Mouse (Mus musculus): ENCODE results near the gene Trpv1.

The Trpv1 gene

DNA sequence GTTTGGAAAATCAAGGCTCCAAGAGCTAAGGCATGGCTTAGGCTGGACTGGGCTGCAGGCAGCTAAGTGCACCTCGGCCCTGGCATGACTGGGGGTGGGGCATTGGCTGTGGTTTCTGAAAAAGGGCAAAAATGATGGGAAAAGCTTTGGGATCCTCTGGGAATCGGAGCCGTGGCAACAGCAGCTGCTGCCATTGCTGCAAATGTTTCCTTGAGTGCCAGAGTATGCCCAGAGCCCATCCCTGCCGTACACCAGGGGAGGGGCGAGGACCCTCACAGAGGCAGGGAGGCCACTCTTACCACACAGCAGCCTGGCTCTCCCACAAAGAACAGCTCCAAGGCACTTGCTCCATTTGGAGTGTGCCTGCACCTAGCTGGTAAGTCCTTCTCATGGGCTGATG, at the start of gene Trpv1:
Trpv1 (plus strand) TSS at position 301 of the 400 bp plus-strand sequence.
- no peak for DNase-seq (ENCODE audit: low read depth in 1 of 2, low spot score in 2 of 2)

- no peak for DNase-seq (ENCODE audit: low read depth in 1 of 2, low spot score in 2 of 2)
Observed at GRCm38 (mm10) chr11:73185872-73186615, 48.0 kb upstream of the Trpv1 start.

GRCm38 (mm10) chr11:73187231-73187630, 46.9 kb upstream of the Trpv1 start:
- no peak for DNase-seq (ENCODE audit: low read depth in 1 of 2, low spot score in 2 of 2)

DNA sequence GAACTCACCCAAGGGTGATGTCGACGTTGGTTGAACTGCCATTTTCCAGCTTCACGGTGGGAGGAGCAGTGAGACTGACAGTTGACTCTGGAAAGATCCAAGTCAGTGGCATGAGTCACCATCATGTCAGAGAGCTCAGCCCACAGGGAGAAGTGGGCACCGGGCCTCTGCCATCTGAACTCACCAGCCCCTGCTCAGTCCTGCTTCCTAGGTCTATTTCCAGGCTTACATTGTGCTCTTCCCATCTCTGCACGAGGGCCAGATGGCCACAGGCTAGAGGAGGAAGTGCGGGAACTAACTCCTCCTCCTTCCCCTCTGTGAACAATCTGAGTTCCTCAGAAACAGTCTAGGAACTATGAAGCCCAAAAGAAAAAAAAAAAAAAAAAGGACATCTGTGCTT, 41.0 kb upstream of the Trpv1 start:
- peak in 1 of 2 experiments; percentile 16 for DNase-seq (ENCODE audit: low read depth in 1 of 2, low spot score in 2 of 2)

DNA sequence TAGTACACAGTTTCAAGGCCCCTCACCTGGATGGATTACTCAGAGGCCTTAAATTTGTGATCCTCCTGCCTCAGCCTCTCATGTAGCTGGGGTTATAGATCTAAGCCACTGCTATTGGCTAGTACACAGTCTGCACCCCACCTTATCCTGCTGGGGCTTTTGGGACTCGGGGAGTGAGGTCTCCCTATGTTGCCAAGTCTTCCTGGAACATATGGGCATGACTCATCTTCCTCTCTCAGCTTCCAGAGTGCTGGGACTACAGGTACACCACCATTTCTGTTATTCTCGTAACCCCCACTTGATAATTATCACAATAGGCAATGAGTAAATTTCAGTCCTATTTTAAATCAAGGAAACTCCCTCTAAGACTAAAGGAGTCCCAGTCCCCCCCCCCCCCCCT, 39.6 kb upstream of the Trpv1 start:
- no peak for DNase-seq (ENCODE audit: low read depth in 1 of 2, low spot score in 2 of 2)

DNA sequence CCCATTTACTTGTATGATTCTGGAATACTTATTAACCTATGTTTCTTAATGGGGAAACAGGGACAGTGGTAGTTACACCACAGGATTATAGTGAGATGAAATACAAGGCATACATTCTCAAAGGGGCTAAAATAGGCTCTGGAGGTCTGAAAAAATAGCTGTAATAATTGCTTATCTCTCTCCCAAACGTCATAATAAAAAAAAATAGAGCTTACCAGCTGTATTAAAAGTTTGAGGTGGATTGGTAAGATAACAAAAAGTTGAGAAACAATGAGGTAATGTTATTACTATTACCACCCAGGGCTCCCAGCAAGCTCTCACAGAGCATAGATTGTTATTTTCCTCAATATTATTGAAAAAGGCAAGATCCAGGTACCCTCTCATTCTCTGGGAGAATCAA, 35.9 kb upstream of the Trpv1 start:
- no peak for DNase-seq (ENCODE audit: low read depth in 1 of 2, low spot score in 2 of 2)

DNA sequence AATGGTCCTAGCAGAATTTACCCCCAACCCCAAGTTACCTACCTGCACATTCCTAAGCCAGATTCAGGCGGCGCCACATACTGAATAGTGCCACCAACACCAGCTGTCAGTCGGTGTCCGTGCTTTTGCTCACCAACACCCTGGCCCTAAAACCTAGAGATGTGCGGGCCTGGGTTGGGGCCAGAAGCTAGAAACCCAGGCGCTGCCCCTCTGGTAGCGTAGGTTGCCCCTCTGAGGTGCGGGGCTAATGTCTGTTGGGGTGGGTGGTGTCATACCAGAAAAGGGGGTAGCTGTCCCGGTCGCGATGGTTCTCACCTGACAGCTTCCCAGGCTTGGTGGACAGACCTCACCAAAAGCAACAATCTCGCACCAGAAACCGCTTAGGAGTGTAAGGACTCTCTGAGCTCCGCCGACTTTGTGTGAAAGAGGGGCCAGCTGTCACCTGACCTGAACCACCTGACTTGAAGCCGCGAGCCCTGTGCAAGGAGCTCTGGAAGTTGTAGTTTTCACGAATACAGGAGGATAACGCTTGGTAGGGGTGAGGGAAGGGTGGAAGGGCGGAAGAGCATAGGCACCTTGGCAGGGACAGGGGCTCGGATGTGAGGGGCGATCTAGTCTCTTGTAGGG, 35.4 kb upstream of the Trpv1 start, which contains the start of gene Ctns:
Ctns (minus strand) TSS at position 440 of the 627 bp plus-strand sequence.
- DNase-seq (ENCODE audit: low read depth in 1 of 2, low spot score in 2 of 2), result peak in 1 of 2 experiments; percentile 57

DNA sequence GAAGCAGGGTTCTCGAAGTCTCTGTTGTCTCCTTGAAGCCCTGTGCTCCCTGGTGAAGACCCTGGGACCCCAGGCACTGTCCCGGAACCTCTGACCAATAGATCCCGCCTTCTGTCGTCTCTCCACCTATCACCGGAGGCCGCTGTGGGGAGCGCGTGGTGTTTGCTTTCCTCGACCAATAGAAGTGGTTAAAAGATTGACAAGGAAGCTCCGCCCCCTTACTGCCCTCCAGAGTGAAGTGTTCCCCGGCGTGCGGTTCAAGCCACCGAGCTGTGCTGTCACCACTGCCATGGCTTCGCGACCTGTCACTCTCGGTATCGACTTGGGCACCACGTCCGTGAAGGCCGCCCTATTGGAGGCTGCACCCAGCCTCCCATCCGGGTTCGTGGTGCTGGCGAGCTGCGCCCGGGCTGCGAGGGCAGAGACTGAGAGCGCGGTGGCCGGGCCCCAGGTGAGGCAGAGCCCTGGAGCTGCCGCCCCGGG, 34.8 kb upstream of the Trpv1 start, which contains the start of gene Shpk:
Shpk (plus strand) TSS at position 231 of the 483 bp plus-strand sequence.
- peak; percentile 86 for DNase-seq (ENCODE audit: low read depth in 1 of 2, low spot score in 2 of 2)

DNA sequence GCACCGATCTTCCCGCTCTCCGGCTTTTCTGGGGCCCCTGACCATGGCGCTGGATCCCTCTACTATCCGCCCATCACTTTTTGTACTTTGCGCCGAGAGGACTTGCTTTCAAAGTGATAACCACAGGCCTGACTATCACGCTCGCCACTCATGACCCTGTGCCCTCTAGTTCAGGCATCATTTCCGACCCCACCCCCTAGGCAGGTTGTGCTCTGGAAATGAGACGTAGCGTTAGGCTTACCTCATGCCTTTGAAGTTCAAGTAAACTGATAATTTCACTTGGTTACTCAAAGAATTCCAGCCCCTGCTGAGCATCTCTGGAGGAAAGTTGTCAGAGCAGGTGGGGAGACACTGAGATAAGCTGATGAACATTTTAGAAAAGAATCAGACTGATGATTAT, 34.2 kb upstream of the Trpv1 start:
- DNase-seq (ENCODE audit: low read depth in 1 of 2, low spot score in 2 of 2), result peak in 1 of 2 experiments; percentile 4

DNA sequence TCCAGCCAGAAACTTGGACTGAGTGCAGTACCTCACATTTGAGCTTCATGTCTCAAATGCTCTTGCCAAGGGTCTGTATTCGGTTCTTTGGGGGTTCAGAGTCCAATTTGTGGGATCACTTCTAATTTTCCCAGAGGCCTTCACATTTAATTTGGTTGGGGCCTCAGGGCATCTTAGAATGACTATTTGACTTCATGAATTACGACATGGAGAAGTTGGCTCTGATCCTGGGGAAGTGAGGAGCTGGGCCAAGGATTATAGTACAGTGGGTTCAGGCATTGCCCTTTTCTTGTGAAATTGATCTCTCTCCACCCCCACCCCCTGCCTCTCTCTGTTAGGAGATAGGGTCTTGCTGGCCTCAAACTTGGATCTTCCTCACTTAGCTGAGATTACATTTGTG, 33.1 kb upstream of the Trpv1 start:
- no peak for DNase-seq (ENCODE audit: low read depth in 1 of 2, low spot score in 2 of 2)

GRCm38 (mm10) chr11:73201597-73201996, 32.5 kb upstream of the Trpv1 start:
- DNase-seq (ENCODE audit: low read depth in 1 of 2, low spot score in 2 of 2), result no peak

GRCm38 (mm10) chr11:73203895-73204294, 30.2 kb upstream of the Trpv1 start:
- no peak for DNase-seq (ENCODE audit: low read depth in 1 of 2, low spot score in 2 of 2)

DNA sequence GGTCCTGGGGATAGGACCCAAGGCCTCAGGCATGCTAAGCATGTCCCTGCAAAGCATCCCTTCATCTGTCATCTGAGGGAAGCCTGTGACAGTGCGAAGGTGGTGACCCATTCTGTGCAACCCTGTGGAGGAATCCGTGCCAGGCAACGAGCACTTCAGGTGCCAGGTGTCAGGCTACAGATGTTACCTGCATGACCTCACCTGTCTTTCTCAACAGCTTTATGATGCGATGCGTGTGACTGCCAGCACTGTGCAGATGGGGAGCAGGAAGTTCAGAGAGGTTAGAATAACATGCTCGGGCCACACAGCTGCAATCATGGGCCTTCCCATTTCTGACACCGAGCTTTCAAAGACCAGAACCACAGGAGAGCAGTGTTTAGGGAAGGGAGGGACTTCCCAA, 28.9 kb upstream of the Trpv1 start:
- no peak for DNase-seq (ENCODE audit: low read depth in 1 of 2, low spot score in 2 of 2)

GRCm38 (mm10) chr11:73207621-73208020, 26.5 kb upstream of the Trpv1 start:
- no peak for DNase-seq (ENCODE audit: low read depth in 1 of 2, low spot score in 2 of 2)

GRCm38 (mm10) chr11:73213956-73214355, 20.1 kb upstream of the Trpv1 start:
- DNase-seq (ENCODE audit: low read depth in 1 of 2, low spot score in 2 of 2), result no peak

DNA sequence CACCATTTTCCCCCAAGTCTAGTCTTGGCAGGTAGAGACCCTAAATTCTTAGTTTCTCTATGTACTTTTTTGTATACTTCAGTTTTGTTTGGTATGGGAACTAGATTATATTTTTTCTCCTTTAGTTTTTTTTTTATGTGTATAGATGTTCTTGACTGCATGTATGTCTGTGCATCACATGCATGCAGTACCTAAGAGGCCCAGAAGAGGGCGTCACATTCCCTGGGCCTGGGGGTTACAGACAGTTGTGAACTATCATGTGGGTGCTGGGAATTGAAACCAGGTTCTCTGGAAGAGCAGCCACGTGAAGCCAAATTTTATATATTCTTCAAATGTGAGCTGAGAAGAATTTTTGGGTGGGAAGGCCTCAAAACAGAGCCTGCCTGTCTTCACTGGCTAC, 14.4 kb upstream of the Trpv1 start:
- no peak for DNase-seq (ENCODE audit: low read depth in 1 of 2, low spot score in 2 of 2)

- no peak for DNase-seq (ENCODE audit: low read depth in 1 of 2, low spot score in 2 of 2)
Observed at GRCm38 (mm10) chr11:73220651-73221050, 13.4 kb upstream of the Trpv1 start.

- DNase-seq (ENCODE audit: low read depth in 1 of 2, low spot score in 2 of 2), result no peak
Observed at GRCm38 (mm10) chr11:73222846-73223245, 11.2 kb upstream of the Trpv1 start.

GRCm38 (mm10) chr11:73223966-73224365, 10.1 kb upstream of the Trpv1 start:
- peak in 1 of 2 experiments; percentile 12 for DNase-seq (ENCODE audit: low read depth in 1 of 2, low spot score in 2 of 2)

GRCm38 (mm10) chr11:73225856-73226255, 8.2 kb upstream of the Trpv1 start:
- no peak for DNase-seq (ENCODE audit: low read depth in 1 of 2, low spot score in 2 of 2)

GRCm38 (mm10) chr11:73228881-73229280, 5.2 kb upstream of the Trpv1 start:
- DNase-seq (ENCODE audit: low read depth in 1 of 2, low spot score in 2 of 2), result no peak

- no peak for DNase-seq (ENCODE audit: low read depth in 1 of 2, low spot score in 2 of 2)
Observed at GRCm38 (mm10) chr11:73230081-73230480, 4.0 kb upstream of the Trpv1 start.

All from monocyte, adult 2 months (primary cell).